Mouse (Mus musculus): ENCODE data around the gene Fbxl17. TPM values are rescaled to one million over a fixed set of nuclear protein-coding genes. Genes with fewer than 3 reads are reported as not detected.

Gene Fbxl17
- polyA plus RNA-seq, 1 experiment from 2014 or later = 8.9 TPM

DNA sequence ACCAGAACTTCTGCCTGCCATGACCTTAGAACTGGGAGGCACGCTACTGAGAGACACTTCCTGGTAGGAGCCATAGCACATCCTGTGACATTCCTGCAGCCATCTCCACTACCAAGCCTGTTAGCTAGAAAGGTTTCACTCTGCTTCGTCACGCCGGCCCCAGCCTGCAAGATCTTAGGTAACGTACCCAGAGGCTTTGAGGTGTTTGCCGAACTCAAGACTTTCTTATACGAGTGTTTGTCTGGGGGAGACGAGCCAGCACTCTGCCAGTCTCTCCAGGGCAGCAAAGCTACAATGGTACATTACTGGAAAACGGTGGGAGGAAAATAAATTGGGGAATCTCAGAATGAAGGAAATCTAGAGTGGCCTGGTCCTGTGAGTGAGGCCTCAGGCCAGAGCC lies 292.1 kb downstream of the Fbxl17 start:
- no peak overlapping the region for H3K4me3 ChIP-seq (ENCODE audit: low read depth, low read length)
- no peaks in the 10 kb centered on the region for H3K9me3 ChIP-seq (replicated peaks; ENCODE audit: control insufficient read depth, low read length)
- 88% methylated on average over 9 of the region's 9 CpGs for WGBS
- ATAC-seq = no peak
- no peaks in the 10 kb centered on the region for H3K36me3 ChIP-seq (ENCODE audit: control insufficient read depth, insufficient read depth, low read length)
- no peak overlapping the region for H3K27ac ChIP-seq (ENCODE audit: low read depth, low read length)
- H3K9ac ChIP-seq (ENCODE audit: low read length) = no peak overlapping the region
- no peak for DNase-seq (ENCODE audit: low spot score)
- H3K27me3 ChIP-seq (replicated peaks; ENCODE audit: control insufficient read depth, insufficient read depth, low read length) = no peaks in the 10 kb centered on the region
- H3K4me1 ChIP-seq (ENCODE audit: control insufficient read depth, insufficient read depth, low read length) = no peaks in the 10 kb centered on the region
- no peak overlapping the region for H3K4me2 ChIP-seq (ENCODE audit: low read length)

DNA sequence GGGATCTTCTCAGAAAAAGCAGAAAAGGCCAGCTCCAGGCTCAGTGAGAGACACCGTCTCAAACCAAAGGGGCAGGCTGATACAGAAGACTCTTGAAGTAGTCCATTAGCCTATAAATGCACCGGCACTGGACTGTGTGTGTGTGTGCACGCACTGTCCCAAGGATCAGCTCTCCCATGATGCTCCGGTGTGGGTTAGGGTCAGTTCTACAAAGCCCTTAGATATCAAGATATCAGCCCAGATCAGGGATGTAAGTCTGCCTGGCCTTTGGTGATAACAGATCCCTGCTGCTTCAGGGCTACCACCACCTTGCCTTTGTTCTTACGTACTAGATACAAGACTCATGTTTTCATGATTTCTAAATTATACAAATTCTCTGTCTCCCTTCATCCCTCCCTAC lies 294.5 kb downstream of the Fbxl17 start:
- Histone ChIP-seq H3K9me3 (replicated peaks; ENCODE audit: control insufficient read depth, low read length) (no peaks in the 10 kb centered on the region), H3K36me3 (ENCODE audit: control insufficient read depth, insufficient read depth, low read length) (no peaks in the 10 kb centered on the region), H3K27ac (ENCODE audit: low read depth, low read length) (no peak overlapping the region), H3K4me2 (ENCODE audit: low read length) (no peak overlapping the region), H3K27me3 (replicated peaks; ENCODE audit: control insufficient read depth, insufficient read depth, low read length) (no peaks in the 10 kb centered on the region), H3K4me3 (ENCODE audit: low read depth, low read length) (no peak overlapping the region), H3K9ac (ENCODE audit: low read length) (no peak overlapping the region), H3K4me1 (ENCODE audit: control insufficient read depth, insufficient read depth, low read length) (no peaks in the 10 kb centered on the region)
- no peak for ATAC-seq
- DNase-seq (ENCODE audit: low spot score) = no peak
- 92% methylated on average over 5 of the region's 5 CpGs for WGBS

DNA sequence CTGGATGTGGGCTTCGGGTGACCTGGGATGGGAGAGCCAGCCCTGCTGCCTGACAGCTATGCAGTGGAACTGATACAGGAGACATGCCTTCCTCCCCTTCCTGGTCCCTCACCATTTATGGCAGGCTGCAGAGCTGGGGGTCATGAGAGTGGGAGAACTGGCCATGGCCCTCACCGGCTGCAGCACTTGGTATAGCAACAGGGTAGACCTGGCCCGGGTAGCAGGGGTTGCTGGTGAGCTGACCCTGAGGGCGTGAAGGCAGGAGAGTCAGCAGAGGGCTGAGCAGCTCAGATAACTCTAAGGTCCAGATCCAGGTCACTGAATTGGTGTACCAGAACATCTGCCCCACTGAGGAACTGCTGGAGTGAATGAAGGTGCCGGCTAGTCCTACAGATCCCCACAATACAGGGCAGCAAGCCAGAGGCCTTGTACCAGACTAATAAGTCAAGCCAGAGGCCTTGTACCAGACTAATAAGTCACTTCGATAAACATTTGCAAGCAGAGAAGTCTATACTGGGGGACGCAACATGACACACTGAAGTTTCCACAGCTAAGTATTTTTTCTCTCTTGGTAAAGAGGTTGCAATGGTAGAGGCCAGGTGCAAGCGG lies 296.1 kb downstream of the Fbxl17 start:
- DNase-seq (ENCODE audit: low spot score) (no peak), ATAC-seq (no peak)
- Histone ChIP-seq H3K9ac (ENCODE audit: low read length) (no peak overlapping the region), H3K36me3 (ENCODE audit: control insufficient read depth, insufficient read depth, low read length) (no peaks in the 10 kb centered on the region), H3K4me2 (ENCODE audit: low read length) (no peak overlapping the region), H3K27me3 (replicated peaks; ENCODE audit: control insufficient read depth, insufficient read depth, low read length) (no peaks in the 10 kb centered on the region), H3K27ac (ENCODE audit: low read depth, low read length) (no peak overlapping the region), H3K9me3 (replicated peaks; ENCODE audit: control insufficient read depth, low read length) (no peaks in the 10 kb centered on the region), H3K4me3 (ENCODE audit: low read depth, low read length) (no peak overlapping the region), H3K4me1 (ENCODE audit: control insufficient read depth, insufficient read depth, low read length) (no peaks in the 10 kb centered on the region)
- 90% methylated on average over 8 of the region's 8 CpGs for WGBS

DNA sequence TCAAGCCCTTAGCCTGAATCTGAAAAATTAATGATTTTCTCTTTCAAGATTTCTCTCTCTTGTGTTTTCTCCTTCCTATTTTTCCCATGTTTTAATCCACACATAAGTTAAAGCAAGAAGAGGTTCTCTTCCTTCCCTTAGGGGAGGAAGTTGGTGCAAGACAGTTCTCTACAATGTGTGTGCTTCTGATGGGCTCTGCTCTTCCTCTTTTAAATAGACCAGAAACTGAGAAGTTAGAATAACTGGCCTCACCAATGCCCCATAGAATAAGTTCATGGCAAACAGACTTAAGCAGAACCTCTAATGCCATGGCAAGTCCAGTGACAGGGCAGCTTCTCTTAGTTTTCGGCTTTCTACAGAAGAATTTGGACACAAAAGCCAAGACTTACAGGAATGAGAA lies 301.1 kb downstream of the Fbxl17 start:
- no peaks in the 10 kb centered on the region for H3K4me1 ChIP-seq (ENCODE audit: control insufficient read depth, insufficient read depth, low read length)
- no peak for DNase-seq (ENCODE audit: low spot score)
- H3K27me3 ChIP-seq (replicated peaks; ENCODE audit: control insufficient read depth, insufficient read depth, low read length) = no peaks in the 10 kb centered on the region
- no peak overlapping the region for H3K9ac ChIP-seq (ENCODE audit: low read length)
- no peak for ATAC-seq
- H3K9me3 ChIP-seq (replicated peaks; ENCODE audit: control insufficient read depth, low read length) = no peaks in the 10 kb centered on the region
- no peak overlapping the region for H3K27ac ChIP-seq (ENCODE audit: low read depth, low read length)
- H3K36me3 ChIP-seq (ENCODE audit: control insufficient read depth, insufficient read depth, low read length) = no peaks in the 10 kb centered on the region
- no peak overlapping the region for H3K4me2 ChIP-seq (ENCODE audit: low read length)
- H3K4me3 ChIP-seq (ENCODE audit: low read depth, low read length) = no peak overlapping the region
- WGBS = 96% methylated on average over 1 of the region's 1 CpGs

DNA sequence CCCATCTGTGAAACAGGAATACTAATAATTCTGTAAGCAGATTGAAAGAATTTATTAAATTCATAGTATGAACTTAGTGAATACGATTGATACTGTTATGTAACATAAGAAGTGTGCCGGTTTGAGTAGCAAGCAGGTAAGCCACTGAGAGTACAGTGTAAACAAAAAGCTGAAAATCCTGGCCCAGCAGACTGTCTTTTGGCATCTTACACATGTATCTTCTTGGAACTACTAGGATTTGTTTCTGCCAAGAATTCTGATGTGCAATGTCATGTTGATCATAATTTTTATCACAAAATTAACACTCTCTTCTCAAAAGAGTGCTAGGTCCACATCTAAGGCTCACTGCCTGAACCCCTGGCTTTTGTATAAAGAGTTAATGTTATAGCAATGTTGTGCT lies 304.3 kb downstream of the Fbxl17 start:
- Histone ChIP-seq H3K4me2 (ENCODE audit: low read length) (no peak overlapping the region), H3K27ac (ENCODE audit: low read depth, low read length) (no peak overlapping the region), H3K9ac (ENCODE audit: low read length) (no peak overlapping the region), H3K4me1 (ENCODE audit: control insufficient read depth, insufficient read depth, low read length) (no peaks in the 10 kb centered on the region), H3K36me3 (ENCODE audit: control insufficient read depth, insufficient read depth, low read length) (no peaks in the 10 kb centered on the region), H3K9me3 (replicated peaks; ENCODE audit: control insufficient read depth, low read length) (no peaks in the 10 kb centered on the region), H3K27me3 (replicated peaks; ENCODE audit: control insufficient read depth, insufficient read depth, low read length) (no peaks in the 10 kb centered on the region), H3K4me3 (ENCODE audit: low read depth, low read length) (no peak overlapping the region)
- no peak for ATAC-seq
- 86% methylated on average over 2 of the region's 2 CpGs for WGBS
- DNase-seq (ENCODE audit: low spot score) = peak; percentile 51

DNA sequence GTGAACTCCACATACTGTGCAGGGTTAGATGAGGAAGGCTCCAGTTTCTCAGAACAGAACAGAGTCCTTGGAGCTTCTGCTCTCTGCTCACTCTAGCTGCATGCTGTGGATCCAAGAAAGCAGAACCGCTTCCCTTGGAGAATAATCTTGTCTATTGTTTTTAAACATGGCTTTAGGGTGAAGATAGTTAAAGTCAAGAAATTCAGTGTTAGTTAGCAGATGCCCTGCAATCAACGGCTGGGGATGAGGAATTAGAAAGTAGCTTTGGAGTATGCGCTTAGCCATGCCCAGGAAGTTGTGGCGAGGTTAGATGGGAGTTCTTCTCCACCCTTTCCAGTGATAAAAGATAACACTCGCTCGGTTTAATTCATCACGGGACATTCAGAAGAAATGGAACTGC lies 306.6 kb downstream of the Fbxl17 start:
- Histone ChIP-seq H3K4me2 (ENCODE audit: low read length) (no peak overlapping the region), H3K4me1 (ENCODE audit: control insufficient read depth, insufficient read depth, low read length) (no peaks in the 10 kb centered on the region), H3K36me3 (ENCODE audit: control insufficient read depth, insufficient read depth, low read length) (no peaks in the 10 kb centered on the region), H3K27ac (ENCODE audit: low read depth, low read length) (no peak overlapping the region), H3K4me3 (ENCODE audit: low read depth, low read length) (no peak overlapping the region), H3K27me3 (replicated peaks; ENCODE audit: control insufficient read depth, insufficient read depth, low read length) (no peaks in the 10 kb centered on the region), H3K9ac (ENCODE audit: low read length) (no peak overlapping the region), H3K9me3 (replicated peaks; ENCODE audit: control insufficient read depth, low read length) (no peaks in the 10 kb centered on the region)
- WGBS = 91% methylated on average over 7 of the region's 7 CpGs
- DNase-seq (ENCODE audit: low spot score) (no peak), ATAC-seq (no peak)

DNA sequence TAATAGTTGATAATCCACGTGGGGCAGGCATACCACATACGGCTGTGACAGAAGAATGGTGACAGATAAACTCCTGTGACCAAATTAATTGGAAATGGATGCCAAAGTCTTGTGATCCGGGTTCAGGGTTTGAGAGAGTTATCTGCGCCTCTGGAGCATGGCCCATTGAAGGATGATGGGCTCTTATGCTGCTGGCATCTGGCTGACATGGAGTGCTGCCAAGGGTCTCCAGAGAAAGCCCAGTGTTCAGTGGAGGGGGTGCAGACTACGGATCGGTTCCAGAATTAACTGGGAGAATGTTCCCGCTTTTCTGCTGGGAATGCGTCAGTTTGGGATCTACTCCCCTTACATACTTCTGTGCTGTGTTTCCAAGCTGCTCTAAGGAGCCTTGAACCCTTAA lies 308.5 kb downstream of the Fbxl17 start:
- no peaks in the 10 kb centered on the region for H3K27me3 ChIP-seq (replicated peaks; ENCODE audit: control insufficient read depth, insufficient read depth, low read length)
- ATAC-seq (no peak), DNase-seq (ENCODE audit: low spot score) (peak; percentile 46)
- no peak overlapping the region for H3K4me2 ChIP-seq (ENCODE audit: low read length)
- no peak overlapping the region for H3K4me3 ChIP-seq (ENCODE audit: low read depth, low read length)
- no peaks in the 10 kb centered on the region; the same call in 1 of the 2 replicates for H3K4me1 ChIP-seq (ENCODE audit: control insufficient read depth, insufficient read depth, low read length)
- no peak overlapping the region for H3K9ac ChIP-seq (ENCODE audit: low read length)
- H3K36me3 ChIP-seq (ENCODE audit: control insufficient read depth, insufficient read depth, low read length) = no peaks in the 10 kb centered on the region
- H3K27ac ChIP-seq (ENCODE audit: low read depth, low read length) = no peak overlapping the region
- WGBS = 43% methylated on average over 8 of the region's 8 CpGs
- H3K9me3 ChIP-seq (replicated peaks; ENCODE audit: control insufficient read depth, low read length) = no peaks in the 10 kb centered on the region

DNA sequence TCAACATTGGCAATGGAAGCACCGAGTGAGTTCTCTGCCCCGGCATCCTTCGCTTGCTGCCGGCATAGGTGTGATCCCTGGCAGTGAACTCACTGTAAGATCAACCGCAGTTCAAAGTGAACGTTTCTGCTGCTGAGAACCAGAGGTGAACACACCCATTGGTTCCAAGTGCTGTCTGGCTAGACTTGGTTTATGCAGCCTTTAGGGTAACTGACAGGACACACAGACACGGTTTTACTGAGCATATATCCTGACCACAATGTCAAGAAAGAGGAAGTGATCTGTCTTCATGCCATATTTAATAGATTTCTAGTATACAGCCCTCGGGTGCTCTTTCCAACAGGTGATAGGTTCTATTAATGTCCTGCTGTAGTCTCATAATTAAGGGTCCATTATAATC lies 310.5 kb downstream of the Fbxl17 start:
- Histone ChIP-seq H3K27ac (ENCODE audit: low read depth, low read length) (no peak overlapping the region), H3K9me3 (replicated peaks; ENCODE audit: control insufficient read depth, low read length) (no peaks in the 10 kb centered on the region), H3K4me3 (ENCODE audit: low read depth, low read length) (no peak overlapping the region), H3K27me3 (replicated peaks; ENCODE audit: control insufficient read depth, insufficient read depth, low read length) (no peaks in the 10 kb centered on the region), H3K4me2 (ENCODE audit: low read length) (no peak overlapping the region), H3K4me1 (ENCODE audit: control insufficient read depth, insufficient read depth, low read length) (peaks cover 12% of the 10 kb centered on the region), H3K36me3 (ENCODE audit: control insufficient read depth, insufficient read depth, low read length) (no peaks in the 10 kb centered on the region), H3K9ac (ENCODE audit: low read length) (no peak overlapping the region)
- DNase-seq (ENCODE audit: low spot score) (no peak), ATAC-seq (no peak)
- WGBS = 87% methylated on average over 8 of the region's 8 CpGs

DNA sequence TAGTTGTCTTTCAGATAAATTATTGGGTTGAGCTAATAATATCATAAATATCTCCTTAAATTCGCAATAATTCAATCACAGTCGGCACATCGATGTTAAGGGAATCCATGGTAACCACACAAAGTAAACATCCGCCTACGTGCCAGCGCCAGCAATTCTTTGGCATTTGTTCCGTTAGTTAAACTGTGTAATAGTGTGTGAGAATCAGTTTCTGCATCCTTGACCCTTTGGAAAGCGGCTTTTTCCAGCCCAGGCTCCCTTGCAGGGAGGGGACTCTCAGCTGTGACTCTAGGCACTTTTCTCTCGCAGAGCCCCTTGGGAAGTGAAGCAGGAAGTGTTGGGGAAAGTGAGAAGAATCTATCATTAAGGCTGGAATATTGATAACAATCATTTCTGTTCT lies 314.3 kb downstream of the Fbxl17 start:
- no peaks in the 10 kb centered on the region for H3K9me3 ChIP-seq (replicated peaks; ENCODE audit: control insufficient read depth, low read length)
- H3K4me2 ChIP-seq (ENCODE audit: low read length) = peak overlapping the region; percentile 33; the same call in 1 of the 2 replicates
- 13% methylated on average over 9 of the region's 9 CpGs for WGBS
- H3K27ac ChIP-seq (ENCODE audit: low read depth, low read length) = no peak overlapping the region
- no peaks in the 10 kb centered on the region for H3K27me3 ChIP-seq (replicated peaks; ENCODE audit: control insufficient read depth, insufficient read depth, low read length)
- H3K4me1 ChIP-seq (ENCODE audit: control insufficient read depth, insufficient read depth, low read length) = peaks cover 12% of the 10 kb centered on the region
- peak; percentile 82 for DNase-seq (ENCODE audit: low spot score)
- H3K36me3 ChIP-seq (ENCODE audit: control insufficient read depth, insufficient read depth, low read length) = no peaks in the 10 kb centered on the region
- H3K4me3 ChIP-seq (ENCODE audit: low read depth, low read length) = no peak overlapping the region
- H3K9ac ChIP-seq (ENCODE audit: low read length) = no peak overlapping the region
- ATAC-seq = peak; percentile 87
